Mouse (Mus musculus) neural tube, embryonic 11.5 days (tissue): ENCODE measurements around the gene Ephb4. TPM values are rescaled to one million over a fixed set of nuclear protein-coding genes. Genes with fewer than 3 reads are reported as not detected.

ENCODE experiments used
- ATAC-seq: fragments of 200-750 bp; cut with Nextera tagmentation; 2 replicates; pipeline ENCODE4 v1.8.0; 2017; ENCODE audit warnings: moderate number of reproducible peaks, mild to moderate bottlenecking, moderate TSS enrichment, moderate library complexity; ENCODE audit not compliant: insufficient read depth, low FRiP score, low TSS enrichment
- DNase-seq: peaks from one replicate; pipeline ENCODE4 v3.0.0-alpha.2; 2015; ENCODE audit warnings: low spot score
- H3K27ac ChIP-seq: fragments of 300-500 bp; sonication (generic); 2 replicates; pipeline ENCODE4 v1.5.1; 2014; ENCODE audit warnings: low read depth, mild to moderate bottlenecking, low read length
- H3K27me3 ChIP-seq: fragments of 300-500 bp; sonication (generic); 2 replicates; pipeline ENCODE4 v1.6.1; 2014; ENCODE audit warnings: mild to moderate bottlenecking, low read length, mixed read lengths; ENCODE audit not compliant: control insufficient read depth, insufficient read depth
- H3K36me3 ChIP-seq: fragments of 300-500 bp; sonication (generic); 2 replicates; pipeline ENCODE4 v1.6.1; 2014; ENCODE audit warnings: mild to moderate bottlenecking, low read length, moderate library complexity, mixed read lengths; ENCODE audit not compliant: control insufficient read depth, insufficient read depth
- H3K4me1 ChIP-seq: fragments of 300-500 bp; sonication (generic); 2 replicates; pipeline ENCODE4 v1.6.1; 2014; ENCODE audit warnings: low read length, mixed read lengths; ENCODE audit not compliant: control insufficient read depth, insufficient read depth
- H3K4me2 ChIP-seq: fragments of 300-500 bp; sonication (generic); 2 replicates; pipeline ENCODE4 v1.6.1; 2014; ENCODE audit warnings: low read depth, mild to moderate bottlenecking, moderate library complexity
- H3K4me3 ChIP-seq: fragments of 300-500 bp; sonication (generic); 2 replicates; pipeline ENCODE4 v1.5.1; 2014; ENCODE audit warnings: low read depth, low read length
- H3K9ac ChIP-seq: fragments of 300-500 bp; sonication (generic); 2 replicates; pipeline ENCODE4 v1.6.1; 2014; ENCODE audit warnings: mild to moderate bottlenecking, low read length
- H3K9me3 ChIP-seq: fragments of 300-500 bp; sonication (generic); 2 replicates; pipeline ENCODE4 v1.6.1; 2016; ENCODE audit warnings: low read length; ENCODE audit not compliant: control insufficient read depth
- WGBS: fragments of 180-500 bp; shearing (Covaris S2); extraction: QIAGEN DNeasy Blood & Tissue Kit; methylation state at CpG from one replicate; pipeline ENCODE4 v1.1.7; 2014; 5-methylcytosine and 5-hydroxymethylcytosine counted together
- polyA plus RNA-seq: library from polyadenylated mRNA; unstranded; fragments of >200 nt; fragmentation: Nextera tagmentation; extraction: Ambion mirVana; gene quantifications from 2 replicates; pipeline ENCODE4 v1.2.1, GENCODE M21; 2014

The Ephb4 gene
- polyA plus RNA-seq, 1 experiment from 2014 or later, result 33.6 TPM

- DNase-seq, result no peak
- Histone ChIP-seq H3K9me3 (no peaks in the 10 kb centered on the region), H3K4me2 (no peak overlapping the region), H3K4me1 (no peaks in the 10 kb centered on the region), H3K9ac (no peak overlapping the region), H3K36me3 (peaks cover 32% of the 10 kb centered on the region), H3K27ac (no peak overlapping the region), H3K4me3 (no peak overlapping the region), H3K27me3 (no peaks in the 10 kb centered on the region)
- WGBS, result 88% methylated on average over 12 of the region's 12 CpGs
- ATAC-seq, result no peak
Observed at GRCm38 (mm10) chr5:137373371-137373950, 23.6 kb downstream of the Ephb4 start.

GRCm38 (mm10) chr5:137374521-137375080, 24.7 kb downstream of the Ephb4 start:
- no peaks in the 10 kb centered on the region for H3K27me3 ChIP-seq
- no peaks in the 10 kb centered on the region for H3K4me1 ChIP-seq
- H3K9ac ChIP-seq, result no peak overlapping the region
- no peak overlapping the region for H3K27ac ChIP-seq
- no peak overlapping the region for H3K4me3 ChIP-seq
- no peaks in the 10 kb centered on the region for H3K9me3 ChIP-seq
- H3K4me2 ChIP-seq, result no peak overlapping the region
- ATAC-seq (no peak), DNase-seq (no peak)
- WGBS, result 89% methylated on average over 4 of the region's 4 CpGs
- peaks cover 24% of the 10 kb centered on the region for H3K36me3 ChIP-seq

- H3K4me3 ChIP-seq, result no peak overlapping the region
- H3K4me1 ChIP-seq, result no peaks in the 10 kb centered on the region
- H3K4me2 ChIP-seq, result no peak overlapping the region
- ATAC-seq (no peak), DNase-seq (no peak)
- no peak overlapping the region; the same call in 1 of the 2 replicates for H3K27ac ChIP-seq
- H3K9me3 ChIP-seq, result no peaks in the 10 kb centered on the region
- WGBS, result 50% methylated on average over 2 of the region's 2 CpGs
- no peaks in the 10 kb centered on the region for H3K27me3 ChIP-seq
- peaks cover 20% of the 10 kb centered on the region for H3K36me3 ChIP-seq
- H3K9ac ChIP-seq, result no peak overlapping the region
Observed at GRCm38 (mm10) chr5:137375627-137376026, 25.7 kb downstream of the Ephb4 start.

- Histone ChIP-seq H3K36me3 (peaks cover 19% of the 10 kb centered on the region), H3K4me1 (no peaks in the 10 kb centered on the region), H3K4me3 (no peak overlapping the region), H3K27me3 (no peaks in the 10 kb centered on the region), H3K27ac (no peak overlapping the region), H3K9ac (no peak overlapping the region), H3K9me3 (no peaks in the 10 kb centered on the region), H3K4me2 (no peak overlapping the region)
- DNase-seq (no peak), ATAC-seq (0 out of 2 replicates have a peak, but pooled peaks have one; percentile 35)
- 46% methylated on average over 7 of the region's 7 CpGs for WGBS
Observed at GRCm38 (mm10) chr5:137376198-137376597, 26.3 kb downstream of the Ephb4 start.

GRCm38 (mm10) chr5:137376722-137377121, 26.8 kb downstream of the Ephb4 start:
- WGBS, result 67% methylated on average over 9 of the region's 9 CpGs
- Histone ChIP-seq H3K27ac (no peak overlapping the region), H3K4me1 (no peaks in the 10 kb centered on the region), H3K4me2 (no peak overlapping the region), H3K4me3 (no peak overlapping the region), H3K9me3 (no peaks in the 10 kb centered on the region), H3K27me3 (no peaks in the 10 kb centered on the region), H3K9ac (no peak overlapping the region), H3K36me3 (peaks cover 16% of the 10 kb centered on the region)
- ATAC-seq, result peak; percentile 52; the same call in 1 of the 2 replicates
- peak; percentile 44 for DNase-seq

GRCm38 (mm10) chr5:137377176-137377575, 27.3 kb downstream of the Ephb4 start:
- 44% methylated on average over 11 of the region's 11 CpGs for WGBS
- no peak for ATAC-seq
- no peak overlapping the region for H3K9ac ChIP-seq

GRCm38 (mm10) chr5:137377603-137378002, 27.7 kb downstream of the Ephb4 start:
- no peak overlapping the region for H3K4me3 ChIP-seq
- H3K9me3 ChIP-seq, result no peaks in the 10 kb centered on the region
- no peak overlapping the region for H3K27ac ChIP-seq
- WGBS, result 43% methylated on average over 9 of the region's 15 CpGs
- peaks cover 7% of the 10 kb centered on the region for H3K36me3 ChIP-seq
- H3K9ac ChIP-seq, result no peak overlapping the region
- no peaks in the 10 kb centered on the region for H3K4me1 ChIP-seq
- no peak overlapping the region for H3K4me2 ChIP-seq
- no peaks in the 10 kb centered on the region for H3K27me3 ChIP-seq
- ATAC-seq, result no peak
- DNase-seq, result peak; percentile 39

More at GRCm38 (mm10) chr5:137377176-137377575, 27.3 kb downstream of the Ephb4 start:
- H3K27ac ChIP-seq, result no peak overlapping the region
- no peaks in the 10 kb centered on the region for H3K9me3 ChIP-seq
- H3K4me3 ChIP-seq, result no peak overlapping the region
- no peaks in the 10 kb centered on the region for H3K27me3 ChIP-seq
- H3K4me1 ChIP-seq, result no peaks in the 10 kb centered on the region
- peak overlapping the region; percentile 19; the same call in 1 of the 2 replicates for H3K4me2 ChIP-seq
- DNase-seq, result peak; percentile 23
- peaks cover 11% of the 10 kb centered on the region for H3K36me3 ChIP-seq

- Histone ChIP-seq H3K4me2 (no peak overlapping the region), H3K27ac (no peak overlapping the region), H3K9me3 (no peaks in the 10 kb centered on the region), H3K9ac (no peak overlapping the region), H3K36me3 (no peaks in the 10 kb centered on the region), H3K27me3 (no peaks in the 10 kb centered on the region), H3K4me3 (no peak overlapping the region), H3K4me1 (no peaks in the 10 kb centered on the region)
- no peak for ATAC-seq
- 54% methylated on average over 4 of the region's 4 CpGs for WGBS
- DNase-seq, result peak; percentile 66
Observed at GRCm38 (mm10) chr5:137381152-137381551, 31.2 kb downstream of the Ephb4 start.

- Histone ChIP-seq H3K4me3 (no peak overlapping the region), H3K9me3 (no peaks in the 10 kb centered on the region), H3K27me3 (no peaks in the 10 kb centered on the region), H3K27ac (no peak overlapping the region), H3K9ac (no peak overlapping the region), H3K4me2 (no peak overlapping the region), H3K4me1 (no peaks in the 10 kb centered on the region), H3K36me3 (no peaks in the 10 kb centered on the region)
- 89% methylated on average over 7 of the region's 7 CpGs for WGBS
- DNase-seq (no peak), ATAC-seq (no peak)
Observed at GRCm38 (mm10) chr5:137383441-137383840, 33.5 kb downstream of the Ephb4 start.
